Mouse (Mus musculus): Measurements from ENCODE around the gene Ccdc73.

- no peak for TF ChIP-seq EP300 (IDR thresholded peaks at IDR 0.05; ENCODE audit: low read length)
- no peak for TF ChIP-seq MAX (IDR thresholded peaks at IDR 0.05; ENCODE audit: low read length)
- no peak for TF ChIP-seq E2F4 (IDR thresholded peaks at IDR 0.05; ENCODE audit: insufficient replicate concordance, low read depth, low read length)
- TF ChIP-seq UBTF (IDR thresholded peaks at IDR 0.05; ENCODE audit: low read depth, low read length), result no peak
- no peak for TF ChIP-seq BHLHE40 (IDR thresholded peaks at IDR 0.05; ENCODE audit: low read depth, low read length)
- TF ChIP-seq ZMIZ1 (IDR thresholded peaks at IDR 0.05; ENCODE audit: low read depth, low read length), result no peak
- no peak for TF ChIP-seq CTCF (conservative IDR thresholded peaks at IDR 0.05 in 1 of 2, IDR thresholded peaks at IDR 0.05 in 1 of 2; ENCODE audit: low read depth in 2 of 2, low read length in 2 of 2)
- TF ChIP-seq USF1 (IDR thresholded peaks at IDR 0.05; ENCODE audit: low read depth, low read length), result no peak
- TF ChIP-seq USF2 (conservative IDR thresholded peaks at IDR 0.05; ENCODE audit: low read depth, low read length), result no peak
- no peak for TF ChIP-seq POLR2A (IDR thresholded peaks at IDR 0.05; ENCODE audit: low read depth, low read length)
- no peak for TF ChIP-seq JUND (conservative IDR thresholded peaks at IDR 0.05; ENCODE audit: low read depth, low read length)
- no peak for TF ChIP-seq TBP (conservative IDR thresholded peaks at IDR 0.05; ENCODE audit: low read depth, low read length)
- TF ChIP-seq CHD2 (IDR thresholded peaks at IDR 0.05; ENCODE audit: low read length), result no peak
- no peak for TF ChIP-seq PAX5 (IDR thresholded peaks at IDR 0.05; ENCODE audit: low read length)
Measured at GRCm38 (mm10) chr2:105030505-105030904, 162.9 kb downstream of the Ccdc73 start.

Measured in CH12.LX (cell line).